Mouse (Mus musculus) adrenal gland, adult 8-10 months (tissue): ENCODE results near the gene Snrnp200. TPM values are rescaled to one million over a fixed set of nuclear protein-coding genes. Genes with fewer than 3 reads are reported as not detected.
"Not testable (repeated sequence)": the region's sequence is repeated elsewhere in the genome, so short reads cannot be mapped to it uniquely, and the experiment has no call there.

Experiments used
- DNase-seq: peaks from one replicate; pipeline ENCODE4 v3.0.0; 2022
- total RNA-seq, 4 experiments: library from RNA; stranded (reverse); gene quantifications; 2 replicates each; pipeline ENCODE4 v1.2.4; 2022

The Snrnp200 gene
- total RNA-seq, result 100 to 1,000 TPM in 2 of 4 experiments, 10 to 100 TPM in 2; 81.3 to 110 (median 95.1) TPM

GRCm38 (mm10) chr2:127207547-127208451, at the start of gene Snrnp200, which contains the start of gene 1810024B03Rik:
Gene Snrnp200, plus strand, starts transcription at chr2:127208386.
Gene 1810024B03Rik, minus strand, starts transcription at chr2:127208280.
- peak; percentile 92 for DNase-seq

- DNase-seq, result no peak
Observed at GRCm38 (mm10) chr2:127165675-127166074, 42.5 kb upstream of the Snrnp200 start.

GRCm38 (mm10) chr2:127166261-127166660, 41.9 kb upstream of the Snrnp200 start:
- not testable (repeated sequence) for DNase-seq

GRCm38 (mm10) chr2:127182598-127183381, 25.4 kb upstream of the Snrnp200 start:
- DNase-seq, result peak; percentile 81

- no peak for DNase-seq
Observed at GRCm38 (mm10) chr2:127189574-127189973, 18.6 kb upstream of the Snrnp200 start.

GRCm38 (mm10) chr2:127204932-127205331, 3.3 kb upstream of the Snrnp200 start:
- peak; percentile 17 for DNase-seq

- DNase-seq, result not testable (repeated sequence)
Observed at GRCm38 (mm10) chr2:127205936-127206335, 2.2 kb upstream of the Snrnp200 start.

- no peak for DNase-seq
Observed at GRCm38 (mm10) chr2:127206916-127207315, 1.3 kb upstream of the Snrnp200 start.

GRCm38 (mm10) chr2:127208452-127208769, 225 bp downstream of the Snrnp200 start:
- DNase-seq, result no peak

GRCm38 (mm10) chr2:127210701-127211100, 2.5 kb downstream of the Snrnp200 start:
- DNase-seq, result no peak

GRCm38 (mm10) chr2:127217746-127218145, 9.6 kb downstream of the Snrnp200 start:
- no peak for DNase-seq

- no peak for DNase-seq
Observed at GRCm38 (mm10) chr2:127225261-127225660, 17.1 kb downstream of the Snrnp200 start.

- DNase-seq, result no peak
Observed at GRCm38 (mm10) chr2:127237897-127238610, 29.9 kb downstream of the Snrnp200 start.

GRCm38 (mm10) chr2:127240065-127240464, 31.9 kb downstream of the Snrnp200 start:
- DNase-seq, result no peak

GRCm38 (mm10) chr2:127247592-127248333, 39.6 kb downstream of the Snrnp200 start, which contains the start of the genes Ciao1 and Tmem127:
Gene Ciao1, minus strand, starts transcription at chr2:127247816.
Gene Tmem127, plus strand, starts transcription at chr2:127247908.
- peak; percentile 99 for DNase-seq

GRCm38 (mm10) chr2:127248334-127249004, 40.3 kb downstream of the Snrnp200 start:
- peak; percentile 39 for DNase-seq

- no peak for DNase-seq
Observed at GRCm38 (mm10) chr2:127250291-127251008, 42.3 kb downstream of the Snrnp200 start.

GRCm38 (mm10) chr2:127251457-127251856, 43.3 kb downstream of the Snrnp200 start:
- DNase-seq, result no peak

- DNase-seq, result peak; percentile 48
Observed at GRCm38 (mm10) chr2:127251880-127252527, 43.8 kb downstream of the Snrnp200 start.

- DNase-seq, result no peak
Observed at GRCm38 (mm10) chr2:127252787-127253186, 44.6 kb downstream of the Snrnp200 start.
